Mouse (Mus musculus) lung, postnatal 0 days (tissue): Measurements from ENCODE around the gene Tnfrsf19.

Source experiments
- CTCF ChIP-seq: IDR thresholded peaks from 2 replicates; pipeline ENCODE4 v1.5.1; 2016; ENCODE audit warnings: antibody characterized with exemption, mild to moderate bottlenecking
- EP300 ChIP-seq: IDR thresholded peaks from 2 replicates; pipeline ENCODE4 v1.6.1; 2016; ENCODE audit warnings: antibody characterized with exemption, mild to moderate bottlenecking, control low read depth

DNA sequence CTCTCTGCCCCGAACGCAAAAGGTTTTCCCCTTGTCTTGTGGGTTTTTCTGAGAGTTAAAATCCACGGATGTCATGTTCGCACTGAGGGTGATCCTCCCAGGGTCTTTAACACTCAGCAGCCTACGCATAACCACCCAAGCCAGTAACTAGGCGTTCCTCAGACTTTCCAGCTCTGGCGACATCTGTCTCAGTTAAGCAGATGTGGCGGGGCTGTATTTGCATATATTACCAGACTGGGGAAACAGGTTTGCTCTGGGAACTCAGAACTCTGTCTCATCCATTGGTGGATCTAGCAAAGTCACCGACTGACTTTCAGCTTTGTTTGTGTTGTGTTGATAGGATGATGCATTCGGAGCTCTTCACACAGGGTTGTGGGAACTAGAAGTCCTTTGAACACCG is 10.7 kb upstream of the Tnfrsf19 start:
- TF ChIP-seq CTCF (no peak), EP300 (no peak)
